Mouse (Mus musculus) cerebellum, adult 18-20 months (tissue): Measurements from ENCODE around the gene Arl10.
A peak's percentile ranks its signal among the peaks of the same experiment; 100 is the strongest.

Experiments used
- DNase-seq, 2 experiments: peaks; one replicate each; pipeline ENCODE4 v3.0.0; 2021

The Arl10 gene

DNA sequence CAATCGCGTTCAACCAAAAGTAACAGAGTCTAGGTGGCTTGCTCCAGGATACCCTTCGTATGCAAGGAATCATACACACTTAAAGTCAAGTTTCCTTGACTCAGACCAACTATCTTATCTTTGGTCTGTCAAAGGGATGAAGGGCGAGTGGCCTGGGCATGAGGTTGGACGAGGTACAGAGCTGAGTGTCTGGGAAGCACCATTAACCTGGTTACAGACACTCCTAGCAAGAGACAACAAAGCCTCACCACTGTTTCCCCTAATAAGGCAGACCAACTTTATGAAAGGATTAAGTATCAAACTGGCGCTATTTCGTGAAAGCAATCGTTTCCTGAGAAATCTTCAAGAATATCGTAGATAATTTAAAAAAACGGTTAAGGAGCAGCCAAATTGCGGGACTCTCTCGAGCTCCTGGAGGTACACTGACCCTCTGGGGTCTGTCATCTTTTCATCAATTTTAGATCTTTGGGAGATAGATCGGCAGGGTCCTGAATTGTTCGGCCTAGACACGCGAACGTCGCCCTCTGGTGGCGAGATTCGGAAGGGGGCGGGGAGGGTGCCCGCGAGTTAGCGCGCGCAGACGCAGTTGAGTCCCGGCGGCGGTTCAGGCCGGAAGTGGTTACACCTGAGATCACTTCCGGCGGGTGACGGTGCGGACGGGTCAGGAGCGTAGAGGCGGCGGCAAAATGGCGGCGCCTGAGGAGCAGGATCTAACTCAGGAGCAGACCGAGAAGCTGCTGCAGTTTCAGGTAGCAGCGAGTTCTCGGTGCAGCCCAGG lies 46.5 kb downstream of the Arl10 start, which contains the start of gene Faf2:
Gene Faf2, plus strand, starts transcription at position 630 of the 778 bp plus-strand sequence.
- DNase-seq, result peak; percentile 97 to 100

DNA sequence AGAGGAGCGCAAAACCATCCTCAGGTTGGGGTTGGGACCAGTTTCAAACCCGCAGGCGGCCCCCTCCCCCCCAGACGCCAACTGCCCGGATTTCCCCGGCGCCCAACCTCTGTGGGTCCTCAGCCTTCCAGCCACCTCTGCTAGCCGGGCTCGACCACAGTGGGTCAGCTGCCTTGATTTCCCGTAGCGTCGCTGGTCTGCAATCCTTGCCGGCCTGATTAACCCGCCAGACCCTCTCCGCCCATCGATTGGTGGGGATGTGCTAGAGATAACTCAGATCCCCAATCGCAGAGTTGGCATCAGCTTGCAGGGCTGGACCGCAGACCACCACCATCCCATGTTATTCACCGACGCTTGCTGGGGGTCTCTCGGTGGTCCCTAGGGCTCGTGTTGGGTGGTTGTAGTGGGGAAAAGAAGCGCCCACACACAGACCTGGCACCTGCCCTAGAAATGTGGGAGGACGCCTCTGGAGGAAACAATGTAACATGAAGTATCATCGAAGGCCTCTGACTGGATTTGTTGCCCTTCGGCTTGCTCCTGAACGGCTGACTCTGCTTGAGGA lies 47.2 kb downstream of the Arl10 start:
- DNase-seq, result no peak

DNA sequence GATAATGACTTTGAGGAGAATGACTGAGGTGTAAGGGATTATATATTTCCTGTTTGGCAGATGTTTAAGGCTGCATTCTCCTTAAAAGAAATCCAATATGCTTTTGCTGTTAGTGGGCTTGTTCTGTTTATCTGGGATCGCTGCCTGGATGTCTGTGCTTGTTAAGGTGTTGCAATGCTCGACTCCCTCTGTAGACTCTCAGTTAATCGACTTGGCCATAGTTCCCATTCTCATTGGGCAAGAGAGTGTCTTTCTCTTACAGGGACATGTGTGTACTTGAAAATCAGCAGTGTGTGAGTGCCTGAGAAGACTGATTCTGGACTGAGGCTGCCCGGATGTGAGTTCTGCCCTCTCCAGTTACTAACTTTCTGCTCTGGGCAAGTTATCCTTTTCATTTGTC lies 54.3 kb downstream of the Arl10 start:
- no peak for DNase-seq
